Mouse (Mus musculus): ENCODE measurements around the gene Has3. TPM values are rescaled to one million over a fixed set of nuclear protein-coding genes. Genes with fewer than 3 reads are reported as not detected.

Has3 gene
- polyA plus RNA-seq, 2 experiments = 0.02 TPM; not detected in 1

DNA sequence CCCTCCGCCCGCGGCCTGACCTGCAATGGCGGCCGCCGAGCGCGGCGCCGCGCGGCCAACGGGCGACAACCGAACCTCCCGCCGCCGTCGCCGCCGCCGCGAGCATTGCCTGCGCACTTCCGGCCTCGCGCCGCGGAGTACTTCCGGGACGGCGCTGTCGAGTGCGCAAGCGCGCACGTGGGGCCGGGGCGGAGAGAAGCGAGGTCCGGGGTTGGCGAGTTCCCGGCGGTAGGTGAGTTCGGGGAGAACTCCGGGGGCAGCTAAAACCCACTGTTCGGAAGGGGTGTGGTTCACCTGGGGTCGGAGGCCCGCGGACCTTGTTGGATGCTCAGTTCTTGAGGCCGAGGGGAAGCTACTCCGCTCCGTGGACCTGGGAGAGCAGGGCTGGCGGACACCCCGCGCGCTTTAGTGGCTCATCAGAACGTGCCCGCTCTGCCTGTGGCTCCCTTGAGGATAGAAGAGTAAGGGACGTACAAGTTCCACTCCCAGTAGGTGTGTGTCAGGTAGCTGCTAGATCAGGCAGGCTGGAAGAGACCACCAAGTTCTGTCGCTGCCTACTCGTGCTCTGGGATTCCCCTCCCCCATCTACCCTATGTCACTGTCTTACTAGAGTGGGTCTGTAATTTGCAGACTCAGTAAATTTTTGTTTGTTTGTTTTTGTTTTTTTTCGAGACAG is 23.6 kb downstream of the Has3 start, which contains the start of gene Utp4:
Utp4 (plus strand) TSS at position 156 of the 676 bp plus-strand sequence.
- under 1% methylated on average over 63 of the region's 63 CpGs for WGBS (ENCODE audit: insufficient replicate concordance)

DNA sequence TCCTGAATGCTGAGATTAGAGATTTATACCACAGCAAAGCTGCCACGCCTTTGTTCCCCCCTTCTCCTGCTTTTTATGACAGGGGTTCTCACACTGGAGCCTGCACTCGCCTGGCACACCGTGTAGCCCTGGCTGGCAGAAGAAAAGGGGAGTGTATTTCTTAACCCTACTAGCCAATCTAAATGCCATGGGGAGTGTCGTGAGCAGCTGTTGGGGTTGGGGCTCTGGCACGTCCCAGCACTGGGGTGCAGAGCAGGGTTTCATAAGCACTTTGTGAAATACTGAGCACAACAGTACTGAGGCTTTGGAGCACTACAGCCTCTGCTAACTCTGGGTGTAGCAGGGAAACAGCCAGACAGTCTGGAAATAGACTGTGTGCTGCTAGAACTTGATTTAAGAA is 29.4 kb downstream of the Has3 start:
- DNase-seq (ENCODE audit: low read depth in 3 of 3, low spot score in 3 of 3) (no peak), ATAC-seq (ENCODE audit: insufficient read depth) (no peak)
- whole genome bisulfite sequencing (ENCODE audit: insufficient replicate concordance) = 86% methylated on average over 5 of the region's 5 CpGs
- Histone ChIP-seq H3K27ac (no peak overlapping the region), H3K27me3 (ENCODE audit: control insufficient read depth, insufficient read depth, low read length) (no peaks in the 10 kb centered on the region), H3K4me2 (ENCODE audit: low read depth) (no peak overlapping the region), H3K9ac (replicated peaks) (no peak overlapping the region), H3K9me3 (ENCODE audit: control insufficient read depth, low read length) (no peaks in the 10 kb centered on the region), H3K4me1 (replicated peaks; ENCODE audit: control insufficient read depth in 2 of 2, insufficient read depth in 2 of 2, low read length in 1 of 2) (peaks cover 0 to 4% of the 10 kb centered on the region in 2 experiments; a peak in 2 of 4 replicates), H3K36me3 (replicated peaks; ENCODE audit: control insufficient read depth, insufficient read depth, low read depth) (peaks cover 46% of the 10 kb centered on the region), H3K4me3 (ENCODE audit: insufficient read depth in 1 of 2, low read depth in 2 of 2, low read length in 2 of 2) (no peak overlapping the region)
- TF ChIP-seq EP300 (IDR thresholded peaks at IDR 0.05; ENCODE audit: low read depth) (no peak), CTCF (IDR thresholded peaks at IDR 0.05; ENCODE audit: low read depth) (no peak)

More for the DNA sequence above, 23.6 kb downstream of the Has3 start, which contains the start of gene Utp4:
- peaks cover 25% of the 10 kb centered on the region for H3K36me3 ChIP-seq (replicated peaks; ENCODE audit: control insufficient read depth, insufficient read depth, low read depth)
- H3K4me1 ChIP-seq (replicated peaks; ENCODE audit: control insufficient read depth in 2 of 2, insufficient read depth in 2 of 2, low read length in 1 of 2) = peaks cover 7 to 8% of the 10 kb centered on the region in 2 experiments
- no peaks in the 10 kb centered on the region for H3K9me3 ChIP-seq (ENCODE audit: control insufficient read depth, low read length)
- TF ChIP-seq EP300 (IDR thresholded peaks at IDR 0.05; ENCODE audit: low read depth) (no peak), CTCF (IDR thresholded peaks at IDR 0.05; ENCODE audit: low read depth) (no peak)
- ATAC-seq (ENCODE audit: insufficient read depth) (peak; percentile 94), DNase-seq (ENCODE audit: low read depth in 3 of 3, low spot score in 3 of 3) (peak; percentile 69 to 74 (median 73))
- H3K9ac ChIP-seq (replicated peaks) = peak within 1 kb of the TSS; percentile 84
- peak within 1 kb of the TSS; percentile 71 to 92 for H3K4me3 ChIP-seq (ENCODE audit: insufficient read depth in 1 of 2, low read depth in 2 of 2, low read length in 2 of 2)
- H3K4me2 ChIP-seq (ENCODE audit: low read depth) = peak within 1 kb of the TSS; percentile 87
- peak within 1 kb of the TSS; percentile 12 for H3K27ac ChIP-seq
- no peaks in the 10 kb centered on the region for H3K27me3 ChIP-seq (ENCODE audit: control insufficient read depth, insufficient read depth, low read length)

DNA sequence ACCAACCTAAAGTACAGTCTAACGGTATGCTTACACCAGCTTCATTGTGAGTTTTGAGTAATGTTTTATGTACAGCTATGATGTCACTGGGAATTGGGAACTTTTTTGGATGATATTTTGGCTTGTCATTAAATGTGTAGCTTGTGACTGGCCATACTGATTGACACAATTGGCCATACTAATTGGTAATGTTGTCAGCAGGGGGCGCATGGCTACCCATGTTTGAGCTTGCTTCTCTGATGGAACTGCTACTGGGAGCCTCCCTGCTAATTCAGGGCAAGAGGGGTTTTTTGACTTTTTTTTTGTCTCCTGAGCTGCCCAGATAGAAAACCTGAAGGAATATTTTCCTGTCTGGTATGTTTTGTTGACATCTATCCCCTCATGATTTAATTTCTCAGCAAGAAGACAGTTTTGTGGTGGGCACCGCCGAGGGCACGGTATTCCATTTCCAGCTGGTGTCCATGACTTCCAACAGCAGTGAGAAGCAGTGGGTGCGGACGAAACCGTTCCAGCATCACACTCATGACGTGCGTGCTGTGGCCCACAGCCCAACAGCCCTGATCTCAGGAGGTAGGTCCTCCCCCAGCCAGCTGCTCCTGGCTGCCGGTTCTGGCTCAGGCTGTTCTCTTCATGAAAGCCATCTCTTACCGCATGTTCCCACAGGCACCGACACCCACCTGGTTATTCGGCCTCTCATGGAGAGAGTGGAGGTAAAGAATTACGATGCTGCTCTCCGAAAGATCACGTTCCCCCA is 35.9 kb downstream of the Has3 start:
- ATAC-seq (ENCODE audit: insufficient read depth) = no peak
- H3K4me2 ChIP-seq (ENCODE audit: low read depth) = no peak overlapping the region
- peak; percentile 63 for TF ChIP-seq CTCF (IDR thresholded peaks at IDR 0.05; ENCODE audit: low read depth)
- TF ChIP-seq EP300 (IDR thresholded peaks at IDR 0.05; ENCODE audit: low read depth) = no peak
- no peak overlapping the region for H3K9ac ChIP-seq (replicated peaks)
- no peak overlapping the region for H3K4me3 ChIP-seq (ENCODE audit: insufficient read depth in 1 of 2, low read depth in 2 of 2, low read length in 2 of 2)
- H3K36me3 ChIP-seq (replicated peaks; ENCODE audit: control insufficient read depth, insufficient read depth, low read depth) = peaks cover 33% of the 10 kb centered on the region
- H3K9me3 ChIP-seq (ENCODE audit: control insufficient read depth, low read length) = no peaks in the 10 kb centered on the region
- 85% methylated on average over 17 of the region's 17 CpGs for whole genome bisulfite sequencing (ENCODE audit: insufficient replicate concordance)
- H3K27me3 ChIP-seq (ENCODE audit: control insufficient read depth, insufficient read depth, low read length) = no peaks in the 10 kb centered on the region
- H3K27ac ChIP-seq = no peak overlapping the region
- DNase-seq (ENCODE audit: low read depth in 3 of 3, low spot score in 3 of 3) = peak in 1 of 3 experiments; percentile 9
- no peaks in the 10 kb centered on the region for H3K4me1 ChIP-seq (replicated peaks; ENCODE audit: control insufficient read depth in 2 of 2, insufficient read depth in 2 of 2, low read length in 1 of 2)

DNA sequence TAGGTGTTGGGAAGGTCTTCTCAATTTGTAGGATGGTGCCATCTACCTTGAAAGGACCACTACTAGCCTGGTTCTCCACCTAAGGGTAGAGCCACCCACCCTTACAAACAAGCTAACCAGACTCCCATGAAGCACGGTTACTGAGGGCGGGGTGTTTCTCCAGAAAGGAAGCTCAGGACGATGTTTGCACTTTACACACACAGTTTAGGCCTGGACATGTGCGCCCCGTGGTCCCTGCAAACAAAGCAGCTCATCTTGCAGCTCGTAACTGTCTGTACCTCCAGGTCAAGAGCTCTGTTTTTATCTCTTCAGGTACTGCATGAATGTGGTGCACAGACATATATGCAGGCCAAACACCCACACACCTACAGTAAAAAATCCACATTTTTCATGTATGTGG is 36.6 kb downstream of the Has3 start:
- Histone ChIP-seq H3K9me3 (ENCODE audit: control insufficient read depth, low read length) (no peaks in the 10 kb centered on the region), H3K27me3 (ENCODE audit: control insufficient read depth, insufficient read depth, low read length) (no peaks in the 10 kb centered on the region), H3K4me1 (replicated peaks; ENCODE audit: control insufficient read depth in 2 of 2, insufficient read depth in 2 of 2, low read length in 1 of 2) (no peaks in the 10 kb centered on the region), H3K36me3 (replicated peaks; ENCODE audit: control insufficient read depth, insufficient read depth, low read depth) (peaks cover 36% of the 10 kb centered on the region), H3K4me3 (ENCODE audit: insufficient read depth in 1 of 2, low read depth in 2 of 2, low read length in 2 of 2) (no peak overlapping the region), H3K4me2 (ENCODE audit: low read depth) (no peak overlapping the region), H3K27ac (no peak overlapping the region), H3K9ac (replicated peaks) (no peak overlapping the region)
- TF ChIP-seq EP300 (IDR thresholded peaks at IDR 0.05; ENCODE audit: low read depth) (no peak), CTCF (IDR thresholded peaks at IDR 0.05; ENCODE audit: low read depth) (no peak)
- ATAC-seq (ENCODE audit: insufficient read depth) = no peak
- no peak for DNase-seq (ENCODE audit: low read depth in 3 of 3, low spot score in 3 of 3)
- WGBS (ENCODE audit: insufficient replicate concordance) = 75% methylated on average over 6 of the region's 6 CpGs

DNA sequence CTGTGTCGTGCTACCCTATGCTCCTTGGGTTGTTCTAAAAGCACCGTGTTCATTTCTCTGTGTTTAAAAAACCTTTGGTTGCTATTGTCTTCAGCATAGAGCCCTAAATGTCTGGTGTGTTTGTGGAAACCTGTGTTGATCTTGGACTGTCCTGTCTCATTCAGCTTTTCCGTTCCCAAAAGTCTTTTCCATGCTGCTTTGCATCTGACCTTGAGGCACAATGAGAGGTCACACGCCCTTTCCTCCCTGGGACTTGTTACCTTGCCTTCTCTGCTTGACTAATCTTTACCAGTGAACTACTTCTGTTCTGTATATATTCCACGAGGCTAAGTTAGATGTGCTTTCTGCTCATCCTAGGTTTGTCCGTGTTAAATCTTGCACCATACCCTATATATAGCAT is 37.4 kb downstream of the Has3 start:
- Histone ChIP-seq H3K27me3 (ENCODE audit: control insufficient read depth, insufficient read depth, low read length) (no peaks in the 10 kb centered on the region), H3K9ac (replicated peaks) (no peak overlapping the region), H3K27ac (no peak overlapping the region), H3K4me2 (ENCODE audit: low read depth) (no peak overlapping the region), H3K9me3 (ENCODE audit: control insufficient read depth, low read length) (no peaks in the 10 kb centered on the region), H3K4me3 (ENCODE audit: insufficient read depth in 1 of 2, low read depth in 2 of 2, low read length in 2 of 2) (no peak overlapping the region), H3K4me1 (replicated peaks; ENCODE audit: control insufficient read depth in 2 of 2, insufficient read depth in 2 of 2, low read length in 1 of 2) (no peaks in the 10 kb centered on the region), H3K36me3 (replicated peaks; ENCODE audit: control insufficient read depth, insufficient read depth, low read depth) (peaks cover 41% of the 10 kb centered on the region)
- DNase-seq (ENCODE audit: low read depth in 3 of 3, low spot score in 3 of 3) = no peak
- no peak for ATAC-seq (ENCODE audit: insufficient read depth)
- 80% methylated on average over 6 of the region's 6 CpGs for WGBS (ENCODE audit: insufficient replicate concordance)
- TF ChIP-seq EP300 (IDR thresholded peaks at IDR 0.05; ENCODE audit: low read depth) (no peak), CTCF (IDR thresholded peaks at IDR 0.05; ENCODE audit: low read depth) (no peak)
